Mouse (Mus musculus) adipocyte (in vitro differentiated cells): ENCODE data around the gene Dennd4a.

Experiments
- DNase-seq: peaks from one replicate; pipeline ENCODE4 v3.0.0-alpha.2; 2016; ENCODE audit warnings: low spot score

Dennd4a gene

GRCm38 (mm10) chr9:64913973-64914372 lies 102.8 kb downstream of the Dennd4a start:
- DNase-seq, result no peak

- DNase-seq, result no peak
Observed at GRCm38 (mm10) chr9:64914629-64915028, 103.5 kb downstream of the Dennd4a start.

- no peak for DNase-seq
Observed at GRCm38 (mm10) chr9:64918560-64918959, 107.4 kb downstream of the Dennd4a start.

GRCm38 (mm10) chr9:64925771-64926170 lies 114.6 kb downstream of the Dennd4a start:
- no peak for DNase-seq

GRCm38 (mm10) chr9:64926201-64926991 lies 115.3 kb downstream of the Dennd4a start:
- peak; percentile 96 for DNase-seq

- no peak for DNase-seq
Observed at GRCm38 (mm10) chr9:64930256-64930655, 119.1 kb downstream of the Dennd4a start.

GRCm38 (mm10) chr9:64931751-64932610 lies 120.8 kb downstream of the Dennd4a start:
- peak; percentile 32 for DNase-seq

- peak; percentile 69 for DNase-seq
Observed at GRCm38 (mm10) chr9:64934015-64934754, 123.0 kb downstream of the Dennd4a start.

GRCm38 (mm10) chr9:64936508-64936907 lies 125.4 kb downstream of the Dennd4a start:
- peak; percentile 81 for DNase-seq

GRCm38 (mm10) chr9:64937491-64937890 lies 126.4 kb downstream of the Dennd4a start:
- no peak for DNase-seq

GRCm38 (mm10) chr9:64938535-64938934 lies 127.4 kb downstream of the Dennd4a start:
- no peak for DNase-seq

- DNase-seq, result no peak
Observed at GRCm38 (mm10) chr9:64939281-64939680, 128.1 kb downstream of the Dennd4a start.

GRCm38 (mm10) chr9:64939790-64940189 lies 128.7 kb downstream of the Dennd4a start:
- DNase-seq, result no peak

- DNase-seq, result no peak
Observed at GRCm38 (mm10) chr9:64940731-64941346, 129.7 kb downstream of the Dennd4a start.

- DNase-seq, result no peak
Observed at GRCm38 (mm10) chr9:64941650-64942049, 130.5 kb downstream of the Dennd4a start.

- DNase-seq, result no peak
Observed at GRCm38 (mm10) chr9:64943997-64944396, 132.9 kb downstream of the Dennd4a start.

GRCm38 (mm10) chr9:64947483-64948095 lies 136.4 kb downstream of the Dennd4a start:
- DNase-seq, result no peak

- DNase-seq, result no peak
Observed at GRCm38 (mm10) chr9:64951161-64951657, 140.1 kb downstream of the Dennd4a start, which contains the start of gene Slc24a1. Gene Slc24a1 (minus strand): TSS chr9:64951607.

- no peak for DNase-seq
Observed at GRCm38 (mm10) chr9:64952055-64952454, 140.9 kb downstream of the Dennd4a start.

GRCm38 (mm10) chr9:64953190-64953589 lies 142.1 kb downstream of the Dennd4a start:
- DNase-seq, result no peak

- peak; percentile 31 for DNase-seq
Observed at GRCm38 (mm10) chr9:64956337-64956736, 145.2 kb downstream of the Dennd4a start.
